Mouse (Mus musculus) liver, adult (tissue): ENCODE measurements around the gene Actl10.

Experiments
- GATA4 ChIP-seq: IDR thresholded peaks from 2 replicates; pipeline ENCODE4 v1.6.1; 2014; ENCODE audit warnings: mild to moderate bottlenecking, low read length; ENCODE audit not compliant: insufficient replicate concordance

Actl10 gene

GRCm38 (mm10) chr2:154589051-154589450 lies 37.5 kb downstream of the Actl10 start:
- no peak for TF ChIP-seq GATA4

- no peak for TF ChIP-seq GATA4
These were observed 39.7 kb downstream of the Actl10 start for GRCm38 (mm10) chr2:154591239-154591638.

DNA sequence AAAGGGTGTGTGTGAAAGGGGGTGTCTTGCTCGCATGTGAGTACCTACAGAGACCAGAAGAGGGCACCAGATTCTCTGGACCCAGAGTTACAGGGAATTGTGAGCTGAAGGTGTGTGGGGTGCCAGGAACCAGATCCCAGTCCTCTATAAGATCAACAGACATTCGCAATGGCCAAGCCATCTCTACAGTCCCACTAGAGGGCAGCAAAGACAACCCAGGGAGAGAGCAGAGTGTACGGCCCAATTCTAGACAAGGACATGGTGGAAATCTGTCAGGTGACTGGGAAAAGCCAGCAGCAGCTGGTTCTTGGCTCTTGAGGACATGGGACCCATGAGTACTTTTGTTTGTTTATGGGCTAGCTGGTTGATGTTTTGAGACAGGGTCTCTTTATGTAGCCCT lies 41.4 kb downstream of the Actl10 start:
- no peak for TF ChIP-seq GATA4

DNA sequence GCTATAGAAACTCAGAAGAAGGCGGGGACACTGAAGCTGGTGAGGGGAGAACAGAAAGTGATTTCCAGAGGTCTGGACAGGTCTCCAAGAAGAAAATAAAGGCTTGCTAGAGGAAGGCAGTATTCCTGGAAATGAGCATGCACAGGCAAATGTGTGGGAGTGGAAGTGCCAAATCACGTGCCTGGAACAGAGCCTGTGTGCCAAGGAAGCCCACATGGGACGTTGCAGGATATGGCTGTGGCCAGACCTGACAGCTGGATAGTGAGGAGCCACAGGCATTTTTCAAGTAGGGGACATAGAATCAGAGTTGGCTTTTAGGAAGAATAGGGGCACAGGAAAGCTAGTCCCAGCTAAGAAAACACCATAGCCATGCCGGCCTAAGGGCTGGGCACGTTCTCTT lies 44.2 kb downstream of the Actl10 start:
- no peak for TF ChIP-seq GATA4

GRCm38 (mm10) chr2:154597399-154597798 lies 45.8 kb downstream of the Actl10 start:
- no peak for TF ChIP-seq GATA4

GRCm38 (mm10) chr2:154600586-154600985 lies 49.0 kb downstream of the Actl10 start:
- no peak for TF ChIP-seq GATA4

DNA sequence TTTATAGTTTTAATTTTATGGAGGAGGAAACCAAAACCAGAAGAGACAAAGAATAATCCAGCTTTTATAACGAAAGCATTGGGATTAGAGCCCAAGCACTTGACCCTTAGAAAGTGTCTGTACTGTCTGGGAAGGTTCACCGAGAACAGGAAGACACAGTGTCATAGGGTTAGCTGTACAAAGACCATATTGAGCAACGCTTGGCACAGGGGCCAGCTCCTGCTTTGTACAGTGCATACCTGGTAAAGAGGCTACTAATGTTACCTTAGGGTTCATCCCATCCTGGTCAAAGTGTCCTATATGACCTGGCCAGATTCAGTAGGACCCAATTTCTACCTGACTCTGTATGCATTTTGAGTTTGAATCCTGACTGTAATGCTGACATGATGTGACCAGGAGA lies 49.7 kb downstream of the Actl10 start:
- no peak for TF ChIP-seq GATA4
